Mouse (Mus musculus) brown adipose tissue, adult 24 weeks (tissue): ENCODE results near the gene Gjb3. TPM values are rescaled to one million over a fixed set of nuclear protein-coding genes. Genes with fewer than 3 reads are reported as not detected.
A peak's percentile ranks its signal among the peaks of the same experiment; 100 is the strongest.

Source experiments
- H3K27ac ChIP-seq: fragments of 200-500 bp; replicated peaks from 2 replicates; pipeline ENCODE4 v1.5.1; 2012; ENCODE audit warnings: low read depth, mild to moderate bottlenecking, low read length
- H3K4me1 ChIP-seq: fragments of 200-500 bp; 2 replicates; pipeline ENCODE4 v1.6.1; 2012; ENCODE audit warnings: low read length, mixed read lengths; ENCODE audit not compliant: control insufficient read depth, insufficient read depth, insufficient read length
- H3K4me3 ChIP-seq: fragments of 200-500 bp; 2 replicates; pipeline ENCODE4 v1.5.1; 2012; ENCODE audit warnings: low read depth, mild to moderate bottlenecking, low read length, moderate library complexity; ENCODE audit not compliant: insufficient read depth
- polyA plus RNA-seq: library from polyadenylated mRNA; stranded (reverse); fragments of >200 nt; gene quantifications from 2 replicates; pipeline ENCODE4 v1.2.4, GENCODE M21; 2012; ENCODE audit not compliant: missing spikeins, insufficient read depth, insufficient read length

Gjb3 gene
- polyA plus RNA-seq, 1 experiment, result not detected

DNA sequence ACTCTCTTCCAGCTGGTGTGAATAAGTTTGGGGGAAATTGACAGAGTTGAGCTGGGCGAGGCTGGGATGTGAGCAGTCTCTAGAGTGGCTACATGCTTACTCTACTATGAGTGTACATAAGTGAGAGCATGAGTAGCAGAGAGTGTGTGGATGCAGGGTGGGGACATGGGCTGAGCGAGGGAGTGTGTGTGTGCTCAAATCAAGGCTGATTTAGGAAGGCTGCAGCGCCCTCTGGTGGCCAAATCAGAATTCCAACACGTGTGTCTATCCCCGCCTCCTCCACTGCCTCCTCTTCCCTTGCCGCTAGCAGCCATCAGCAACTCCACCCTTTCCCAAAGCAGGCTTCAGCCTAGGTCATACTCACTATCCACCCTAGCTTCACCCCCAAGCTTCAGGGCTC is 5.9 kb downstream of the Gjb3 start:
- H3K4me1 ChIP-seq, result no peaks in the 10 kb centered on the region
- no peak overlapping the region for H3K4me3 ChIP-seq
- H3K27ac ChIP-seq, result no peak overlapping the region

DNA sequence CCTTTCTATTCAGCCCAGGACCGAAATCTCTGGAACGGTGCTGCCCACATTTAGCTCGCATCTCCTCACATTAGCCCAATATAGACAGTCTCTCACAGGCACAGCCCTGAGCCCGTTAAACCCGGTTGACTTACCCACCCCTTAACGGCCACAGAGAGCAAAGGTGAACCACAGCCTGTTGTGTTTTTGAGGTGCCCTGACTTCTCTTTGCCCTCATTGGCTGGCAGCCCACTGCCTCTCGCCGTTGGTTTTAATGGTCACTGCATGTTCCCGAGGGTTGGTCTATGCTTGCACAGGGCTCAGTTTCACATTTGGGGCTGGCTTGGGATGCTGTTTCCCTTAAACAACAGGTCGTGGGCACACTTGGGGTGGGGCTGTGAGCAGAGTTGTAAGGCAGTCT is 6.3 kb downstream of the Gjb3 start:
- no peaks in the 10 kb centered on the region for H3K4me1 ChIP-seq
- no peak overlapping the region for H3K4me3 ChIP-seq
- H3K27ac ChIP-seq, result no peak overlapping the region

DNA sequence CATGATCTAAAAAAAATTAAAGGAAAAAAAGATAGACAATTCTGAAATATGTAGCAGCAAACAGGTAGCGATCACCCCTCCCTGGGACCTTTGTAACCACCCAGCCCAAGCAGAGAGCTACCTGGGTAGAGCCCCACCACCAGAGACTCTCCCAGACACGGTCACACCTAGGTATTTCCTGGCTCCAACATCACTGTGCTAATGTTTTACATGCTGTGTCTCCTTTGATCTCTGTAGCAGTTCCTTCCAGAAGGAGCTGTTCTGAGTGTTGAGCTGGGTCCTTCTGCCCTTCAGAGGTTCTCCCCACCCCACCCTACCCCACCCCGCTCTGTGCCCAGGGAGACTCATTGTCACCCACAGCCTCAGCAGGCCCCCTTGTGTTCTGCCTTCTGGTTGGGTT is 7.0 kb downstream of the Gjb3 start:
- no peak overlapping the region for H3K4me3 ChIP-seq
- no peak overlapping the region for H3K27ac ChIP-seq

DNA sequence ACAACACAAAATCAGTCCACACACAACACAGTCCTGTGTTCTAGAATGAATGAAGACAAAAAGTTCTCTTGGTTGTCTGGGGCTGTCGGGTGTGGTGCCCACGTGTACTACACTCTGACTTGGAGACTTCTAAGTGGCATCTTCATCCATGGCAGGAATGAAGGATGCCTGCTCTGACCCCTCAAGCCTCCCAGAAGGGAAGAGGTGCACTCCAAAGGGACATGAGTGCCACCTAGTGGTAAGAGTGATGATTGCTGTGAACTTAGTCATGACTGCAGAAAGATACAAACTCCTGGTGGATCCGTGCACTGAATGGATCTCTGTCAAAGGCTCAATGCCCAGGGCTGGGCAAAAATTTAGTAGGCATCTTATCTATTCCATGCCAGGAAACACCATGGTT is 11.0 kb downstream of the Gjb3 start:
- Histone ChIP-seq H3K4me1 (no peaks in the 10 kb centered on the region), H3K27ac (no peak overlapping the region), H3K4me3 (no peak overlapping the region)

More for the DNA sequence above, 7.0 kb downstream of the Gjb3 start:
- H3K4me1 ChIP-seq, result no peaks in the 10 kb centered on the region

DNA sequence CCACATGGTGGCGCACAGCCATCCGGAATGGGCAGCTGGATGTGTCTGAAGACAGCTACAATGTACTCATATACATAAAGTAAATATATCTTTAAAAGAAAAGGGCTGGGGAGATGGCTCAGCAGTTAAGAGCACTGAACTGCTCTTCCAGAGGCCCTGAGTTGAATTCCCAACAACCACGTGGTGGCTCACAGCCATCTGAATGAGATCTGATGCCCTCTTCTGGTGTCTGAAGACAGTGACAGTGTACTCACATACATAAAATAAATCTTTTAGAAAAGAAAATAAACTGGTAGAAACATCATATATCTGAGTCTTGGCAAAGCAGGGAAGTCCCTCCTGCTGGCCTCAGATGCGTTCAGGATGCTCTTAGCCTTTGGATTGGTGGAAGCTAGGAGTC is 13.5 kb downstream of the Gjb3 start:
- Histone ChIP-seq H3K27ac (no peak overlapping the region), H3K4me1 (no peaks in the 10 kb centered on the region), H3K4me3 (no peak overlapping the region)

DNA sequence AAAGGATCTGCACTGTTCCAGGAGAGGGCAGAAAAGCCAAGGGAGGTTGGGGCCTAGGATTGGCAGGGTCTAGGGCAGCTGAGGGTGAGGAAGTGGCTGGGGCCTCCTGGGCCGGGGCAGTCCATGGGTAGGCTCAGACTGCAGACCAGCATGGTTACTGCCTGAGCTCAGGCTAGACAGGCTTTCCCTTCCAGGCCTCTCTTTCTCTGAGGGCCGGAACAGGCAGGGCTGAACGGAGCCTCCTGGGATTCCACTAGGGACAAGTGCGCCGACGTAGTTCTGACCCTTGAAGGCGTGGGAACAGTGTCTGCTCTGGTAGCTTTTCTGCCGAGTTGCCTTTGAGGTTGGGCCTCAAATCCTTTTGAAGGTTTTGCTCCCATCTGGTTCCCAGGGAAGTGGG is 14.9 kb downstream of the Gjb3 start:
- no peak overlapping the region for H3K4me3 ChIP-seq
- H3K27ac ChIP-seq, result peak overlapping the region; percentile 62
- no peaks in the 10 kb centered on the region for H3K4me1 ChIP-seq

DNA sequence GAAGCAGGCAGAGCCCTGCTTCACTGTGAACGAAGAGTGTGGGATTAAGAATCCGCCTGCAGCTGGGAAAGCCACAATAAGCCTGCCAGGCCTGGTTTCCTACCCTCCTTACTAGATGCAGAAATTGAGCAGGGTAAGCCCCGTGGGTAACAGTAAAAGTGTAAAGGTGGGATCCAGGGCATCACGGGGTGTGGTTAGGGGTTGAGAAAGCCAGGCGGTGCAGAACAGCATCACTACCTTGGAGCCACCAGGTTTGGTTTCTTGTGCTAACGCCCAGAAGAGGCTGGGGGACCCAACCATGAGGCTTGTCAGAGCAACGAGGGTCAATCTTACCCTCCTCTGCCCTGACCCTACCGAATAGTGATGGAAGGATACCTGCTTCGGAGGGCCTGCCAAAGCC is 16.1 kb downstream of the Gjb3 start:
- Histone ChIP-seq H3K4me3 (no peak overlapping the region), H3K4me1 (no peaks in the 10 kb centered on the region), H3K27ac (peak overlapping the region; percentile 63)

DNA sequence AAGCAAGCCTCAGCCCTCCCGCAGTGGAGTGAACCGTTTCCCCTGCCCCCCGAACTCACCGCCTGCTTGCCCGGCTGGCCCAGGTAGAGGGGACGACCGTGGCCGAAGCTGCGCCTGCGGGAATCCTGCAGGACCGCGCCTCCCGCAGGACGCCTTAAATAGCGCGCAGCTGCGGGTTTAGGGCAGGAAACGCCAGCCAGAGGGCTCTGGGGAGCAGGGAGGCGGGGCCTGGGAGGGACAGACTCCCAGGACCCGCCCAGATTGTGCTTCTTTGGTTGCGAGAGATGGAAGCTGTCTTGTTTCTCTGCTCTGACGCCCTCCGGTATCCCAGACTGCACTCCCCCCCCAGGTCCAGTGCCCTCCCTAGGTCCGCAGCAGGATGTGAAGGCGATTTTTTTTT is 16.8 kb downstream of the Gjb3 start, which contains the start of gene Gja4:
Gene Gja4 (minus strand): TSS at position 179 of the 400 bp plus-strand sequence.
- H3K4me1 ChIP-seq, result no peaks in the 10 kb centered on the region
- peak within 1 kb of the TSS; percentile 70 for H3K4me3 ChIP-seq
- peak within 1 kb of the TSS; percentile 63 for H3K27ac ChIP-seq

DNA sequence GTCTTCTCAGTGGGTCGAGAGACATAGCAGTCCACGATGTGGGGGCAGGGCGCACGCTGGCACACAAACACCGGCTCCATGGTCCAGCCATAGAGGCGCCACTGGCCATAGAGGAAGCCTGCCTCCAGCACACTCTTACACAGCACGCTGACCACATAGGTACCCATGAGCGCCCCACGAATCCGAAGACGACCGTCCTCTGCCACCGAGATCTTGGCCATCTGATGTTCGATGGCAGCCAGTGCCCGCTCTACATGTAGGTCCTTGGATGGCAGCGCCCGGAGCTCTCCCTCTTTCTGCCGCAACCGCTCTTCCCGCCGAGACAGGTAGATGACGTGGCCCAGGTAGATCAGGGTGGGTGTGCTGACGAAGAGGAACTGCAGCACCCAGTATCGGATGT is 18.3 kb downstream of the Gjb3 start:
- Histone ChIP-seq H3K27ac (0 out of 2 replicates have a peak overlapping the region, but pooled peaks have one; percentile 12), H3K4me1 (no peaks in the 10 kb centered on the region), H3K4me3 (peak overlapping the region; percentile 70)

DNA sequence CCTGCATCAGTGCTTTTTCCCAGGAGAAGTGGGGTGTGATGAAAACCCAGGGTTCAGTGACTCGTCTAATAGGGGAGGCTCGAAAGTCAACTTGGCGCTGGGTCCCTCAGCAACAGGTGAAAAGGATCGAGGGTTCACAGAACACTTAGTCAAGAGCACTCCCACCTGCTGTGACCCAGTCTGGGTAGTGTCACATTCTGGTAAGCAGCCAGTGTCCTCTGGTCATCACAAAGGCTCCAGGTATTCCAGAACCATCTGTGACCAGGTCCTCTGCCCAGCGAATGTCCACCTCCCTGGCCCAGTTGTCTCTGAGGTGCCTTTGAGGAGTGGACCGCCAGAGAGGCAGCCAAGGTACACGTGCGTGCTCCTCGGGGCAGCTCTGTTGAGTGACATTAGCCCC is 19.1 kb downstream of the Gjb3 start:
- Histone ChIP-seq H3K4me1 (no peaks in the 10 kb centered on the region), H3K27ac (0 out of 2 replicates have a peak overlapping the region, but pooled peaks have one; percentile 4), H3K4me3 (peak overlapping the region; percentile 70)

DNA sequence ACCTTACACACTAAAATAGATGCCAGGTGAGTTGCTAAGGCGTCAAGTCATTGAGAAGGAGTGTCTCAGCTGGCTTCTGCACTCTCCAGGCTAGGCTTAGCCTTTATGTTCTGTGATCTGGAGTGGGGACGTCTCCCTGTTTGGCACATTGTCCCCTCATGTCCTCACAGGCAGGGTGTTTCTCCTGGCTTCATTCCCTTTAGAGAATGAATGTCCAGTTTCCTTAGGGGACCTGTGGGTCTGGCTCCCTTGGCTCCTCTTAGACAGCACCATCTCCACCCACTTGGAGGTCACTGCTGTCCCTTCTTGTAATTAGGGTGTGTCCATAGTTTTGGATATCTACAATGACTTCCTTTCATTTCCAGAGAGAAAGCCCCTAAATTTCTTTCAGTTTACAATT is 23.7 kb downstream of the Gjb3 start:
- no peak overlapping the region for H3K27ac ChIP-seq
- H3K4me1 ChIP-seq, result no peaks in the 10 kb centered on the region; the same call in 1 of the 2 replicates
- H3K4me3 ChIP-seq, result no peak overlapping the region

DNA sequence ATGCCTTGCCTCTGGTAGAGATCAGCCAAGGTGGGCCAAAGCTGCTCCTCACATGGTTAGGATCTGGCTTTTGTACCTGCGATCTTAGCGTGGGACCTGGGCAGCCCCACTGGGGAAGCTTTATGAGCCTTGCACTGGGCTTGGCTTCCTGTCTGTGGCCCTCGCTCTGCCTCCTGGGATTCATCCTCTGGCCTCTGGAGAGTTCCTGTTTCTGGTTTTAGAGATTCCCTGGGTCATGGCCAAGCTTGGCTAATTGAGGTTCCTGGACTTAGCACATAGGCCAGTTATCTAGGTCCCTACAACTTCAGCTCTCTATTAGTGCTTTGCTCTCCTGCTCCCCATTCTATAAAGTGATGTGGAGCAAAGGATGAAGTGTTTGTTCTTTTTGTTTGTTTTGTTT is 26.8 kb downstream of the Gjb3 start:
- Histone ChIP-seq H3K4me3 (no peak overlapping the region), H3K27ac (no peak overlapping the region), H3K4me1 (no peaks in the 10 kb centered on the region; the same call in 1 of the 2 replicates)

DNA sequence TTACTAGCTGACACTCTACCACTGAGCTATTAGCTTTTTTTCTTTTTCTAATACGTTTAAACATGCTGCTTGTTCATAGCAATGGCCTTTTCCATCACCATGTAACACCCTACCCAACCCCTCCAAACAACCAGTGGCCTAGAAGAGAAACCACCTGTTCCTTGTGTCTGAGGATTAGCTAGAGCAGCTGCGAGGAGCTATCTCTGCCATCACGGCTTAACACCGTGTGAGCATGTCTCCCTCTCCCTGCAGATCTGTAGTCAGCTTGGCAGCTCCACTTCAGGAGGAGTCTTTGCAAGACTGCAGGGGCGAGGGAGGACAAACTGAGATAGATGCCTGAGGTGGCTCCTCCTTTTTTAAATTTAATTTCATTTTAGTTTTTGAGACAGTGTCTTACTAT is 30.1 kb downstream of the Gjb3 start:
- Histone ChIP-seq H3K4me3 (no peak overlapping the region), H3K4me1 (no peaks in the 10 kb centered on the region; the same call in 1 of the 2 replicates), H3K27ac (no peak overlapping the region)

DNA sequence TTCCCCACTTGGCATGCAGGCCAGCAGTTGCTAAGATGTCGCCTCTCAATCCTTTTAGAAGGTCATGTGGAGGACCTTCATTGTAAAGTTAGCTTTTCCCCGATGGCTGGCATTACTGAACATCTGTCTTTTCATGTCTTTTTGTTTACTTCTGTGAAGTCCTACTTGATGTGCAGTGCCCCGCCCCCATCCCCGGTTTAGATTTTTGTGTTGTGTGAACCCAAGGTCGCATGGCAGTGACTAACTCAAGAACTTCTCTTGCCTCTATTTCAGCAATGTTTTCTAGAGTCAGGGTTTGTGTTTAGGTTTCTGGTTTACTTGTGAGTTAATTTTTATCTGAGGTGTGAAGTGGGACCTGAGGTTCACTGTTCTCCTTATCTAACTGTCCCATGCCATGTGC is 38.0 kb downstream of the Gjb3 start:
- Histone ChIP-seq H3K4me1 (no peaks in the 10 kb centered on the region), H3K27ac (no peak overlapping the region), H3K4me3 (no peak overlapping the region)

DNA sequence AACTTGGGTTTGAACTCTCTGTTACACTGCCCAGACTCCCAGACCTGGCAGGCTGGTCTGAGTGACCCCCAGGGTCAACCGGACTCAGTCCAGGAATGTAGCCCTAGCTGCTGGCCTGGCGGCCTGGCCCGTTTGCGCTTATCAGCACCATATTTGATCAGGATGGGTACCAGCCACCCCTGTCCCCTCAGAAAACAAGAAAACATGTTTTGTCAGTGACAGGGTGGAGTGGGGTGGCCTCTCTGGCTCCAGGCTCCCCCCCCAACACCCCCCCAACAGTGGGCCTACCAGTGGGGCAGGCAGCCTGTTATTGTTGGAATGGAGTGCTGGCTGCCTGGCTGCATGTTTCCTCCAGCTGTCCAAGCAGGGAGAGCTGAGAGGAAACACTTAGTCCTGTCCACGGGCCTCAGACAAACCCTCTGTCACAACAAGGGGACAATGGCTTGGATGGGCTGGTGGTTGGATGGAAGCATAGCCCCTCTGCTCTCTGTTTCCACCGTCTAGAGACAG is 41.5 kb downstream of the Gjb3 start:
- no peak overlapping the region for H3K27ac ChIP-seq
- no peaks in the 10 kb centered on the region for H3K4me1 ChIP-seq
- H3K4me3 ChIP-seq, result no peak overlapping the region

DNA sequence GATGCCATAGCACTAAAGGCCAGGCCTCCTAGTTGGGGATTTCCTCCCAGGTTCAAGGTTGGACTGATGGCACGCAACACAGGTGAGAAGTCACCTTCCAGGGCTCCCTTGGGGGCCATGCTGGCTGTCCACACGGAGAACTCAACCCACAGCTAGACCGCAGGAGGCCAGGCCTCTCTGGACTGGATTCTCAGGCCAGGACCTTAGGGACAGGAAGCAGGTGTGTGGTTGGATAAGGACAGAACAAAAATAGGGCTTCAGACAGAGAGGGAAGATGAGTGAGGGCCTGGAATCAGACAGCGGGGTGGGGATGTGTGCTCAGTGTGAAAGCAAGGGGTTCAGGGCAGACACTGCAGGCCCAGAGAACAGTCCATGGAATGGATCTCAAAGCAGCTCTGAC is 43.7 kb downstream of the Gjb3 start:
- H3K27ac ChIP-seq, result no peak overlapping the region
- no peaks in the 10 kb centered on the region for H3K4me1 ChIP-seq
- H3K4me3 ChIP-seq, result no peak overlapping the region
